Mouse (Mus musculus): ENCODE data around the gene Abcc4. TPM values are rescaled to one million over a fixed set of nuclear protein-coding genes. Genes with fewer than 3 reads are reported as not detected.

Gene Abcc4
- total RNA-seq, 1 experiment = 36.5 TPM

DNA sequence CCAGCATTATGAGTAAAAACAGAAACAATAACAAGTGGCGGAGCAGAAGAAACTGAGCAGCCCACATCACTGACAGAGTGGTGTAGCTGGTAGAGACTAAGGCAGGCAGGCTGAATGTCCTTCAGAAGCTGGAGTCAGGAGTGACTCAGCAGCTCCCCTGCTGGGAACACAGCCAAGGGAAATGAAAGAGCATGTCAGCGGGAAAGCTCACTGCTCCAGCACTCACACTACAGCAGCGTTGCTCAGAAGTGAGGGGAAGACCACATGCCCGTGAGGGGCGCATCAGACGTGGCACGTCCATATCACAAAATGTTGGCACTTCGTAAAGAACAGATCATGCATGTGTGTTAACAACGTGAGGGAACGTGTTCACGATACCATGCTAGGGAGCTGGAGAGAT is 3.7 kb upstream of the Abcc4 start:
- peak overlapping the region; percentile 13; the same call in 1 of the 2 replicates for H3K9ac ChIP-seq (ENCODE audit: insufficient read depth, low read depth, low read length, poor library complexity, severe bottlenecking)
- in situ Hi-C loops (cut with MboI; ENCODE audit: low sequenced_read_pairs in 2 of 2, unreplicated experiment in 2 of 2) = no loop called here
- no peaks in the 10 kb centered on the region for H3K36me3 ChIP-seq (ENCODE audit: control insufficient read depth, insufficient read depth, low read length, poor library complexity, severe bottlenecking)
- TF ChIP-seq CHD2 (IDR thresholded peaks at IDR 0.05; ENCODE audit: low read depth, low read length) (0 out of 2 replicates have a peak, but pooled peaks have one; percentile 25), ZC3H11A (IDR thresholded peaks at IDR 0.05; ENCODE audit: borderline replicate concordance, low read depth, low read length) (no peak), HCFC1 (IDR thresholded peaks at IDR 0.05; ENCODE audit: borderline replicate concordance, insufficient read depth, low read length) (no peak), ZNF384 (IDR thresholded peaks at IDR 0.05; ENCODE audit: low read depth, low read length) (no peak), MAFK (IDR thresholded peaks at IDR 0.05; ENCODE audit: insufficient read depth, low read depth, low read length) (peak; percentile 94)
- H3K4me3 ChIP-seq (ENCODE audit: insufficient read depth in 1 of 2, low read depth in 1 of 2, low read length in 2 of 2, poor library complexity in 1 of 2, severe bottlenecking in 1 of 2) = no peak overlapping the region
- H3K4me1 ChIP-seq (ENCODE audit: control insufficient read depth in 2 of 2, insufficient read depth in 2 of 2, low read length in 2 of 2, poor library complexity in 1 of 2) = peaks cover 12 to 14% of the 10 kb centered on the region in 2 experiments
- H3K27ac ChIP-seq (ENCODE audit: insufficient read depth, low read depth, low read length, poor library complexity, severe bottlenecking) = peak overlapping the region; percentile 78
- no peak for DNase-seq (ENCODE audit: low read depth, low spot score)
- H3K9me3 ChIP-seq (ENCODE audit: control insufficient read depth, insufficient read depth, low read depth, low read length) = no peaks in the 10 kb centered on the region

DNA sequence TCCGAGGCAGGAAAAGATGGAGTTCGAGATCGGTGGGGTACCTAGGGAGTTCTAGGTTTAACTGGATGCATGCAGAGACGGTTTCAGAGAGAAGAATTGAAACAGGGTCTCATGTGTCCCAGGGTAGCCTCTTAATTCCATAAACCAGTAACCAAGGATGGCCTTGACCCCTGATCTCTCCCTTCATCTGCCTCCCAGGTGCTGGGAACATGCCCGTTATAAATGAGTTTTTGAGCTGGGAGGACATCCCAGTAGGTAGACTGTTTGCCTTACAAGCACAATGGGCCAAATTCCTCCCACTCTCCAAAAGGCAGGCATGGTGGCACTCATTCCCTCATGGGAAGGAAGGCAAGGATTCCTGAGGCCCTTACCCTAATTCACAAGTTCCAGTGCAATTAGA is 2.1 kb upstream of the Abcc4 start:
- H3K9me3 ChIP-seq (ENCODE audit: control insufficient read depth, insufficient read depth, low read depth, low read length) = no peaks in the 10 kb centered on the region
- peaks cover 13% of the 10 kb centered on the region; the same call in 1 of the 2 replicates for H3K36me3 ChIP-seq (ENCODE audit: control insufficient read depth, insufficient read depth, low read length, poor library complexity, severe bottlenecking)
- H3K4me1 ChIP-seq (ENCODE audit: control insufficient read depth in 2 of 2, insufficient read depth in 2 of 2, low read length in 2 of 2, poor library complexity in 1 of 2) = peaks cover 11 to 15% of the 10 kb centered on the region in 2 experiments
- no peak overlapping the region for H3K9ac ChIP-seq (ENCODE audit: insufficient read depth, low read depth, low read length, poor library complexity, severe bottlenecking)
- DNase-seq (ENCODE audit: low read depth, low spot score) = no peak
- no peak overlapping the region for H3K27ac ChIP-seq (ENCODE audit: insufficient read depth, low read depth, low read length, poor library complexity, severe bottlenecking)
- in situ Hi-C loops (cut with MboI; ENCODE audit: low sequenced_read_pairs in 2 of 2, unreplicated experiment in 2 of 2) = no loop called here
- H3K4me3 ChIP-seq (ENCODE audit: insufficient read depth in 1 of 2, low read depth in 1 of 2, low read length in 2 of 2, poor library complexity in 1 of 2, severe bottlenecking in 1 of 2) = no peak overlapping the region
- TF ChIP-seq CHD2 (IDR thresholded peaks at IDR 0.05; ENCODE audit: low read depth, low read length) (no peak), ZNF384 (IDR thresholded peaks at IDR 0.05; ENCODE audit: low read depth, low read length) (no peak), HCFC1 (IDR thresholded peaks at IDR 0.05; ENCODE audit: borderline replicate concordance, insufficient read depth, low read length) (no peak), MAFK (IDR thresholded peaks at IDR 0.05; ENCODE audit: insufficient read depth, low read depth, low read length) (no peak), ZC3H11A (IDR thresholded peaks at IDR 0.05; ENCODE audit: borderline replicate concordance, low read depth, low read length) (no peak)

DNA sequence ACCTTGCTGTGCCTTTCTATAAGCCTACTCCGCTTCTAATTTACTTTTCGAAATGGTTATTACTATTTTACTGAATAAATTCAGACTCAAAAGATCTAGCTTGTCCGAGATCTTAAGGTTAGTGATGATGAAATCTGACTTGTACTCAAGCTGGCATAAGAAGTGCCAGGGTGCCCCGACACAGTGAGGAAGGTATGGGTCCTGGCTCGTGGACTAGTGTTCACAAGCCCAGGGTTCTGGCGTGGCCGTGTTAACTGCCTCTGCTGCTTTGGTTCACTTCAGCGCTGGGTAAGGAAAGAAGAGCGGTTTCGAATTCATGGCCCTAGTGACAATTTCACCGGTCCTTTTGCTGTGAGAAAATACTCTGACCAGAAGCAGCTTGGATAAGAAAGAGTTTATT is 943 bp upstream of the Abcc4 start:
- Histone ChIP-seq H3K9me3 (ENCODE audit: control insufficient read depth, insufficient read depth, low read depth, low read length) (no peaks in the 10 kb centered on the region), H3K36me3 (ENCODE audit: control insufficient read depth, insufficient read depth, low read length, poor library complexity, severe bottlenecking) (peaks cover 16% of the 10 kb centered on the region; the same call in 1 of the 2 replicates), H3K9ac (ENCODE audit: insufficient read depth, low read depth, low read length, poor library complexity, severe bottlenecking) (peak overlapping the region; percentile 67), H3K27ac (ENCODE audit: insufficient read depth, low read depth, low read length, poor library complexity, severe bottlenecking) (no peak overlapping the region; the same call in 1 of the 2 replicates), H3K4me1 (ENCODE audit: control insufficient read depth in 2 of 2, insufficient read depth in 2 of 2, low read length in 2 of 2, poor library complexity in 1 of 2) (peaks cover 7 to 19% of the 10 kb centered on the region in 2 experiments), H3K4me3 (ENCODE audit: insufficient read depth in 1 of 2, low read depth in 1 of 2, low read length in 2 of 2, poor library complexity in 1 of 2, severe bottlenecking in 1 of 2) (peak overlapping the region; percentile 92 to 95)
- no peak for DNase-seq (ENCODE audit: low read depth, low spot score)
- in situ Hi-C loops (cut with MboI; ENCODE audit: low sequenced_read_pairs in 2 of 2, unreplicated experiment in 2 of 2) = no loop called here
- no peak for TF ChIP-seq CHD2 (IDR thresholded peaks at IDR 0.05; ENCODE audit: low read depth, low read length)
- no peak for TF ChIP-seq MAFK (IDR thresholded peaks at IDR 0.05; ENCODE audit: insufficient read depth, low read depth, low read length)
- TF ChIP-seq ZC3H11A (IDR thresholded peaks at IDR 0.05; ENCODE audit: borderline replicate concordance, low read depth, low read length) = no peak
- no peak for TF ChIP-seq HCFC1 (IDR thresholded peaks at IDR 0.05; ENCODE audit: borderline replicate concordance, insufficient read depth, low read length)
- no peak for TF ChIP-seq ZNF384 (IDR thresholded peaks at IDR 0.05; ENCODE audit: low read depth, low read length)

DNA sequence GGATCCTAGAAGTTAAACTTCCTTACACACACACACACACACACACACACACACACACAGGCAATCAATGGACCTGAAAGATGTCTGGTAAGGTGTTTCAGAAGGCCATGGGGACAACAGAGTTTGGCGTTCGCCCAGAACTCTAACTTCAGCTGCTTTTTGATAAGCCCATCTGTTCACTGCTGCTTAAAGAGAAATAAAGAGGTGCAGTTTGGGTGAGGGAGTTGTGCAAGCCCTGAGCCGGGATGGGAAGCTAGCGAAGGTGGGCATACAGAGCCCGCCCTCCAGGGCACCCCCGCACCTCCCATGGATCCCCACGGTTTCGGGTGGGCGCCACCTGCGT is 583 bp downstream of the Abcc4 start:
- DNase-seq (ENCODE audit: low read depth, low spot score) = no peak
- in situ Hi-C loops (cut with MboI; ENCODE audit: low sequenced_read_pairs in 2 of 2, unreplicated experiment in 2 of 2) = no loop called here
- H3K27ac ChIP-seq (ENCODE audit: insufficient read depth, low read depth, low read length, poor library complexity, severe bottlenecking) = peak overlapping the region; percentile 54; the same call in 1 of the 2 replicates
- H3K36me3 ChIP-seq (ENCODE audit: control insufficient read depth, insufficient read depth, low read length, poor library complexity, severe bottlenecking) = peaks cover 19% of the 10 kb centered on the region; the same call in 1 of the 2 replicates
- H3K4me3 ChIP-seq (ENCODE audit: insufficient read depth in 1 of 2, low read depth in 1 of 2, low read length in 2 of 2, poor library complexity in 1 of 2, severe bottlenecking in 1 of 2) = peak overlapping the region; percentile 92 to 95
- no peaks in the 10 kb centered on the region for H3K9me3 ChIP-seq (ENCODE audit: control insufficient read depth, insufficient read depth, low read depth, low read length)
- no peak for TF ChIP-seq ZNF384 (IDR thresholded peaks at IDR 0.05; ENCODE audit: low read depth, low read length)
- no peak for TF ChIP-seq ZC3H11A (IDR thresholded peaks at IDR 0.05; ENCODE audit: borderline replicate concordance, low read depth, low read length)
- no peak for TF ChIP-seq CHD2 (IDR thresholded peaks at IDR 0.05; ENCODE audit: low read depth, low read length)
- TF ChIP-seq MAFK (IDR thresholded peaks at IDR 0.05; ENCODE audit: insufficient read depth, low read depth, low read length) = no peak
- TF ChIP-seq HCFC1 (IDR thresholded peaks at IDR 0.05; ENCODE audit: borderline replicate concordance, insufficient read depth, low read length) = no peak
- peaks cover 10 to 22% of the 10 kb centered on the region in 2 experiments for H3K4me1 ChIP-seq (ENCODE audit: control insufficient read depth in 2 of 2, insufficient read depth in 2 of 2, low read length in 2 of 2, poor library complexity in 1 of 2)
- H3K9ac ChIP-seq (ENCODE audit: insufficient read depth, low read depth, low read length, poor library complexity, severe bottlenecking) = peak overlapping the region; percentile 76
